Mouse (Mus musculus): ENCODE results near the gene Anp32e. TPM values are rescaled to one million over a fixed set of nuclear protein-coding genes. Genes with fewer than 3 reads are reported as not detected.
"Not testable (repeated sequence)": the region's sequence is repeated elsewhere in the genome, so short reads cannot be mapped to it uniquely, and the experiment has no call there.

Gene Anp32e
- total and polyA plus RNA-seq, 3 experiments, result 7.4 to 98.6 (median 81.0) TPM

GRCm38 (mm10) chr3:95972873-95973634 lies 44.0 kb downstream of the Anp32e start:
- no peak for DNase-seq

- no peak for DNase-seq
Observed at GRCm38 (mm10) chr3:95977079-95977478, 48.0 kb downstream of the Anp32e start.

- DNase-seq, result not testable (repeated sequence)
Observed at GRCm38 (mm10) chr3:95977587-95977986, 48.5 kb downstream of the Anp32e start.

- no peak for DNase-seq
Observed at GRCm38 (mm10) chr3:95978265-95978664, 49.2 kb downstream of the Anp32e start.

GRCm38 (mm10) chr3:95980276-95980970 lies 51.4 kb downstream of the Anp32e start:
- DNase-seq, result no peak

GRCm38 (mm10) chr3:95982129-95982528 lies 53.1 kb downstream of the Anp32e start:
- no peak for DNase-seq

GRCm38 (mm10) chr3:95985209-95986000 lies 56.4 kb downstream of the Anp32e start:
- DNase-seq, result peak; percentile 56

- no peak for DNase-seq
Observed at GRCm38 (mm10) chr3:95986001-95986622, 57.1 kb downstream of the Anp32e start.

- DNase-seq, result no peak
Observed at GRCm38 (mm10) chr3:95986984-95987383, 57.9 kb downstream of the Anp32e start.

GRCm38 (mm10) chr3:95987386-95988110 lies 58.5 kb downstream of the Anp32e start:
- no peak for DNase-seq

GRCm38 (mm10) chr3:95988138-95988537 lies 59.1 kb downstream of the Anp32e start:
- DNase-seq, result no peak

GRCm38 (mm10) chr3:95988969-95989368 lies 59.9 kb downstream of the Anp32e start:
- DNase-seq, result peak; percentile 73

- no peak for DNase-seq
Observed at GRCm38 (mm10) chr3:95990413-95990941, 61.4 kb downstream of the Anp32e start.

GRCm38 (mm10) chr3:95992990-95993603 lies 64.1 kb downstream of the Anp32e start:
- DNase-seq, result no peak

- peak; percentile 38 for DNase-seq
Observed at GRCm38 (mm10) chr3:95993881-95994280, 64.8 kb downstream of the Anp32e start.

- no peak for DNase-seq
Observed at GRCm38 (mm10) chr3:95994381-95994846, 65.4 kb downstream of the Anp32e start.

GRCm38 (mm10) chr3:95994975-95995801 lies 66.1 kb downstream of the Anp32e start:
- no peak for DNase-seq

GRCm38 (mm10) chr3:95995802-95996428 lies 66.9 kb downstream of the Anp32e start, which contains the start of gene Plekho1:
Gene Plekho1, minus strand, starts transcription at chr3:95996001.
- peak; percentile 85 for DNase-seq

All from adrenal gland, adult 2 months (tissue).